Mouse (Mus musculus): ENCODE measurements around the gene Sox5.

DNA sequence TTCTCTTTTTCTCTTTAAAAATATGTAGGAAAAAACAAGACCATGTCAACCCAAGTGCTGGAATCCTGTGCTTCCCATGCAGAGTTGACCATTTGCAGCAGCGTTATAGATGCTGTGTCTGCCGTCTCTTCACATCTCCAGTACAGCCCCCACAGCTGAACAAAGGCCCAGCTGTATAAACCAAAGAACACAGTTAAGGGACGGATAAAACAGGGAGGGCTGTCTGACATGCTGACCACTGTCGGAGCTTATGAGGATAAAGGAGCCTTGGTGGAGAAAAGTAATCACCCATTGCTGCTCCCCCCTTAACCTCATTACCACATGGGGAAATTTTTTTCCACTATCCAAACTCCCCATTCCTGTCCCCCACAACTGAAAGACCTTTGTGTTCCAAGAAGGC, 612.0 kb downstream of the Sox5 start:
- no peak for TF ChIP-seq POLR2A (IDR thresholded peaks at IDR 0.05; ENCODE audit: low read depth, low read length)
- no peak for TF ChIP-seq CTCF (IDR thresholded peaks at IDR 0.05; ENCODE audit: borderline replicate concordance, insufficient read depth, low read length)

All from embryonic fibroblast, embryonic 13.5 days (primary cell).